Mouse (Mus musculus) kidney, postnatal 36 days (tissue): Measurements from ENCODE around the gene Tmco3.
"Not testable (repeated sequence)": the region's sequence is repeated elsewhere in the genome, so short reads cannot be mapped to it uniquely, and the experiment has no call there.

Experiments
- DNase-seq, 2 experiments: peaks; one replicate each; pipeline ENCODE4 v3.0.0; 2021 to 2022; ENCODE audit warnings: mixed read lengths in 2 of 2

Gene Tmco3

GRCm38 (mm10) chr8:13306309-13306909 lies 18.4 kb downstream of the Tmco3 start:
- DNase-seq = no peak

- DNase-seq = no peak
Measured at GRCm38 (mm10) chr8:13306916-13307315, 18.9 kb downstream of the Tmco3 start.

GRCm38 (mm10) chr8:13314922-13315321 lies 26.9 kb downstream of the Tmco3 start:
- no peak for DNase-seq

GRCm38 (mm10) chr8:13316671-13317070 lies 28.7 kb downstream of the Tmco3 start:
- DNase-seq = no peak

GRCm38 (mm10) chr8:13326598-13326997 lies 38.6 kb downstream of the Tmco3 start:
- peak; percentile 62 to 76 for DNase-seq

GRCm38 (mm10) chr8:13334671-13335070 lies 46.7 kb downstream of the Tmco3 start:
- peak in 1 of 2 experiments; percentile 17 for DNase-seq

GRCm38 (mm10) chr8:13337245-13337644 lies 49.3 kb downstream of the Tmco3 start:
- DNase-seq = not testable (repeated sequence)

GRCm38 (mm10) chr8:13337678-13338077 lies 49.7 kb downstream of the Tmco3 start:
- DNase-seq = no peak

GRCm38 (mm10) chr8:13338255-13338860 lies 50.4 kb downstream of the Tmco3 start, which contains the start of gene Tfdp1:
Tfdp1 (plus strand) TSS chr8:13338751.
- peak; percentile 81 to 87 for DNase-seq

- peak in 1 of 2 experiments; percentile 24 for DNase-seq
Measured at GRCm38 (mm10) chr8:13338901-13339645, 51.1 kb downstream of the Tmco3 start.

GRCm38 (mm10) chr8:13339646-13339990 lies 51.6 kb downstream of the Tmco3 start:
- no peak for DNase-seq

GRCm38 (mm10) chr8:13340650-13341049 lies 52.7 kb downstream of the Tmco3 start:
- DNase-seq = no peak

GRCm38 (mm10) chr8:13342340-13342739 lies 54.4 kb downstream of the Tmco3 start:
- DNase-seq = no peak

GRCm38 (mm10) chr8:13343134-13343533 lies 55.1 kb downstream of the Tmco3 start:
- DNase-seq = no peak

- no peak for DNase-seq
Measured at GRCm38 (mm10) chr8:13350052-13350451, 62.1 kb downstream of the Tmco3 start.

GRCm38 (mm10) chr8:13351593-13351992 lies 63.6 kb downstream of the Tmco3 start:
- no peak for DNase-seq

- DNase-seq = no peak
Measured at GRCm38 (mm10) chr8:13352601-13353000, 64.6 kb downstream of the Tmco3 start.

GRCm38 (mm10) chr8:13353155-13353833 lies 65.3 kb downstream of the Tmco3 start:
- DNase-seq = no peak

- no peak for DNase-seq
Measured at GRCm38 (mm10) chr8:13353883-13354282, 65.9 kb downstream of the Tmco3 start.

GRCm38 (mm10) chr8:13356221-13356620 lies 68.2 kb downstream of the Tmco3 start:
- DNase-seq = no peak

- no peak for DNase-seq
Measured at GRCm38 (mm10) chr8:13356681-13357080, 68.7 kb downstream of the Tmco3 start.

GRCm38 (mm10) chr8:13360213-13360612 lies 72.2 kb downstream of the Tmco3 start:
- no peak for DNase-seq

- DNase-seq = no peak
Measured at GRCm38 (mm10) chr8:13361865-13362264, 73.9 kb downstream of the Tmco3 start.
